Mouse (Mus musculus) thymus, adult 2 months (tissue): ENCODE measurements around the gene Pde4d.

ENCODE experiments used
- CTCF ChIP-seq: fragments of 200-500 bp; IDR thresholded peaks from 2 replicates; pipeline ENCODE4 v1.5.1; 2012; ENCODE audit warnings: mild to moderate bottlenecking, control low read depth, low read length, moderate library complexity, borderline replicate concordance; ENCODE audit not compliant: control insufficient read depth, poor library complexity, insufficient read depth; ENCODE audit errors: extremely low read depth
- POLR2A ChIP-seq: fragments of 200-500 bp; IDR thresholded peaks from 2 replicates; pipeline ENCODE4 v1.6.1; 2012; ENCODE audit warnings: mild to moderate bottlenecking, low read length, control low read depth, moderate library complexity; ENCODE audit not compliant: control insufficient read depth, poor library complexity, insufficient read depth; ENCODE audit errors: extremely low read depth

DNA sequence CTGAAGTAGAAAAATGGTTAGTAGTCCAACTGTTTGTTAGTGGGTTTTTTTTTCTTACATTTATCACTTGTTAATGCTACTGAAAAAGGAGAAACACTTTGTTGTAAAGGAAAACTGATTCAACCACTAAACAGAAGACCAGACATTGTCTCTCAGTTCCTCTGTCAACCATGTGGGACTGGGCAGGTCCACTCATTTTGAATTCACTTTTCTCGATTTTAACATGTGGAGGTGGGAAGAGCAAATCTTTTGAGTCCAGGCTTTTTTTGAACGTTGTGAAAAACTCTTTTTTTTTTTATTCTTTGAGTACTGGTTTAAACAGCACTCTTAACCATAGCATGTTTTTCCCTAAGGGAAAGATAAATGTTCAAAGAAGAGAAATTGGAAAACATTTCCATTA lies 180.8 kb downstream of the Pde4d start:
- no peak for TF ChIP-seq CTCF
- no peak for TF ChIP-seq POLR2A
